Mouse (Mus musculus) gastrocnemius, adult 2 months (tissue): ENCODE data around the gene Zfp628. TPM values are rescaled to one million over a fixed set of nuclear protein-coding genes. Genes with fewer than 3 reads are reported as not detected.

Source experiments
- DNase-seq: peaks from one replicate; pipeline ENCODE4 v3.0.0; 2022
- H3K27ac ChIP-seq: fragments of 200-600 bp; 2 replicates; pipeline ENCODE4 v1.8.1; 2022; ENCODE audit warnings: mild to moderate bottlenecking
- H3K4me3 ChIP-seq: fragments of 200-600 bp; 2 replicates; pipeline ENCODE4 v1.8.1; 2022; ENCODE audit warnings: mild to moderate bottlenecking, moderate library complexity
- CTCF ChIP-seq: fragments of 200-600 bp; IDR thresholded peaks from 2 replicates; pipeline ENCODE4 v1.8.1; 2022; ENCODE audit warnings: antibody characterized with exemption, mild to moderate bottlenecking, moderate library complexity
- intact Hi-C: fragments of 180-260 bp; cut with DNase I; formaldehyde crosslinking; loops from one replicate; pipeline ENCODE4 v1.15.1; 2025
- total RNA-seq, 2 experiments: library from RNA; stranded (reverse); gene quantifications; 2 replicates each; pipeline ENCODE4 v1.2.3; 2021

Zfp628 gene
- total RNA-seq, 2 experiments from 2014 or later: 8.5 to 10.7 TPM

GRCm38 (mm10) chr7:4920496-4920895 is 5.5 kb downstream of the Zfp628 start:
- Histone ChIP-seq H3K4me3 (no peak overlapping the region), H3K27ac (no peak overlapping the region)
- DNase-seq: no peak
- intact Hi-C loops: no loop called here
- TF ChIP-seq CTCF: no peak

- intact Hi-C loops: no loop called here
- Histone ChIP-seq H3K27ac (peak overlapping the region; percentile 43), H3K4me3 (peak overlapping the region; percentile 23)
- no peak for TF ChIP-seq CTCF
- DNase-seq: no peak
Observed at GRCm38 (mm10) chr7:4920976-4921823, 6.2 kb downstream of the Zfp628 start.

- no peak for TF ChIP-seq CTCF
- intact Hi-C loops: no loop called here
- Histone ChIP-seq H3K4me3 (peak within 1 kb of the TSS; percentile 74), H3K27ac (peak within 1 kb of the TSS; percentile 84)
- no peak for DNase-seq
Observed at GRCm38 (mm10) chr7:4921824-4922482, 6.9 kb downstream of the Zfp628 start, which contains the start of gene Nat14. TSS of gene Nat14 (plus strand) at chr7:4922028.

GRCm38 (mm10) chr7:4922508-4922907 is 7.5 kb downstream of the Zfp628 start:
- Histone ChIP-seq H3K4me3 (peak overlapping the region; percentile 74), H3K27ac (peak overlapping the region; percentile 84)
- TF ChIP-seq CTCF: no peak
- peak; percentile 80 for DNase-seq
- intact Hi-C loops: no loop called here

- TF ChIP-seq CTCF: peak; percentile 49
- peak; percentile 57 for DNase-seq
- Histone ChIP-seq H3K4me3 (peak overlapping the region; percentile 74), H3K27ac (peak overlapping the region; percentile 84)
- intact Hi-C loops: no loop called here
Observed at GRCm38 (mm10) chr7:4922931-4923565, 8.0 kb downstream of the Zfp628 start.

GRCm38 (mm10) chr7:4923586-4924364 is 8.8 kb downstream of the Zfp628 start:
- intact Hi-C loops: no loop called here
- peak overlapping the region; percentile 84 for H3K27ac ChIP-seq

GRCm38 (mm10) chr7:4924483-4924882 is 9.5 kb downstream of the Zfp628 start:
- Histone ChIP-seq H3K4me3 (peak overlapping the region; percentile 74), H3K27ac (peak overlapping the region; percentile 84)
- TF ChIP-seq CTCF: no peak
- DNase-seq: no peak
- intact Hi-C loops: no loop called here

More at GRCm38 (mm10) chr7:4923586-4924364, 8.8 kb downstream of the Zfp628 start:
- peak; percentile 55 for TF ChIP-seq CTCF
- peak overlapping the region; percentile 74 for H3K4me3 ChIP-seq
- DNase-seq: peak; percentile 73

- intact Hi-C loops: no loop called here
- Histone ChIP-seq H3K27ac (peak overlapping the region; percentile 86), H3K4me3 (peak overlapping the region; percentile 74)
- TF ChIP-seq CTCF: no peak
- DNase-seq: peak; percentile 74
Observed at GRCm38 (mm10) chr7:4924891-4925301, 9.9 kb downstream of the Zfp628 start.

- Histone ChIP-seq H3K27ac (peak within 1 kb of the TSS; percentile 86), H3K4me3 (peak within 1 kb of the TSS; percentile 74)
- peak; percentile 82 for DNase-seq
- no peak for TF ChIP-seq CTCF
- intact Hi-C loops: no loop called here
Observed at GRCm38 (mm10) chr7:4925441-4926381, 10.7 kb downstream of the Zfp628 start, which contains the start of gene Ssc5d. TSS of gene Ssc5d (plus strand) at chr7:4925785.

GRCm38 (mm10) chr7:4926849-4927248 is 11.8 kb downstream of the Zfp628 start:
- no peak for TF ChIP-seq CTCF
- H3K27ac ChIP-seq: peak overlapping the region; percentile 86
- intact Hi-C loops: no loop called here

GRCm38 (mm10) chr7:4927711-4928110 is 12.7 kb downstream of the Zfp628 start:
- Histone ChIP-seq H3K27ac (peak overlapping the region; percentile 86), H3K4me3 (peak overlapping the region; percentile 57)
- intact Hi-C loops: no loop called here
- TF ChIP-seq CTCF: no peak
- no peak for DNase-seq

More at GRCm38 (mm10) chr7:4926849-4927248, 11.8 kb downstream of the Zfp628 start:
- H3K4me3 ChIP-seq: peak overlapping the region; percentile 57
- no peak for DNase-seq
